Mouse (Mus musculus) heart, adult 2 months (tissue): Measurements from ENCODE around the gene 1700086D15Rik.

ENCODE experiments used
- CTCF ChIP-seq: fragments of 200-600 bp; IDR thresholded peaks from 2 replicates; pipeline ENCODE4 v1.8.1; 2022; ENCODE audit warnings: antibody characterized with exemption, mild to moderate bottlenecking, moderate library complexity
- EP300 ChIP-seq: fragments of 200-500 bp; IDR thresholded peaks from 2 replicates; pipeline ENCODE4 v1.6.1; 2011; ENCODE audit warnings: low read depth, low read length, control low read depth; ENCODE audit not compliant: insufficient read depth
- POLR2A ChIP-seq: fragments of 200-500 bp; IDR thresholded peaks from 2 replicates; pipeline ENCODE4 v1.6.1; 2011; ENCODE audit warnings: mild to moderate bottlenecking, low read depth, low read length, control low read depth; ENCODE audit not compliant: insufficient read depth

GRCm38 (mm10) chr11:65107734-65108171 lies 51.9 kb downstream of the 1700086D15Rik start:
- TF ChIP-seq CTCF, result 0 out of 2 replicates have a peak, but pooled peaks have one; percentile 6
- no peak for TF ChIP-seq POLR2A
- TF ChIP-seq EP300, result no peak
